In genomic region chr14:31611986-31612385, GRCm38 (mm10) we compare ENCODE assay signal across 18 mouse cellular contexts. TPM values are rescaled to one million over a fixed set of nuclear protein-coding genes. Genes with fewer than 3 reads are reported as not detected.
DNase-seq lines count a peak whose midpoint lies in the region; ATAC-seq and TF ChIP-seq lines count a peak whose summit lies in the region.
"Had no signal": no experiment of that assay in that cellular context is flagged by ENCODE, and none has a peak within 500 bp of the region (broad histone marks: within the 10 kb centered on the region; RNA-seq: fewer than 3 reads in every experiment).

No protein-coding gene starts in this region.

- no peaks in the 10 kb centered on the region for H3K9me3 ChIP-seq in hindbrain, postnatal 0 days (ENCODE audit: low read length)
- H3K9me3 ChIP-seq in hindbrain, embryonic 16.5 days (ENCODE audit: control insufficient read depth, low read length) = no peaks in the 10 kb centered on the region
- no peaks in the 10 kb centered on the region for H3K9me3 ChIP-seq in lung, embryonic 14.5 days (ENCODE audit: low read depth, low read length)
- no peaks in the 10 kb centered on the region for H3K9me3 ChIP-seq in E14TG2a.4 (ENCODE audit: low read length)
- no peaks in the 10 kb centered on the region for H3K9me3 ChIP-seq in forebrain, embryonic 15.5 days
- H3K9me3 ChIP-seq: limb, embryonic 13.5 days; midbrain, embryonic 13.5 days; neural tube, embryonic 12.5 days had no signal

- no peak for ATAC-seq in hindbrain, postnatal 0 days
- ATAC-seq in hindbrain, embryonic 16.5 days = no peak
- no peak for ATAC-seq in lung, embryonic 14.5 days (ENCODE audit: insufficient read depth)
- peak; percentile 39; the same call in 1 of the 2 replicates for ATAC-seq in granulocyte monocyte progenitor cell, adult 5-6 weeks (replicated peaks; ENCODE audit: poor library complexity, severe bottlenecking)
- no peak for ATAC-seq in forebrain, embryonic 15.5 days (replicated peaks)
- ATAC-seq: inflammation-experienced regulatory T-cells, adult 6 months; midbrain, embryonic 13.5 days had no signal

- WGBS in hindbrain, postnatal 0 days = 70% methylated on average over 4 of the region's 4 CpGs
- 69% methylated on average over 4 of the region's 4 CpGs for WGBS in hindbrain, embryonic 16.5 days
- WGBS in lung, embryonic 14.5 days = 59% methylated on average over 4 of the region's 4 CpGs
- WGBS in forebrain, embryonic 15.5 days = 67% methylated on average over 4 of the region's 4 CpGs

- H3K9ac ChIP-seq in hindbrain, postnatal 0 days (replicated peaks; ENCODE audit: low read length) = no peak overlapping the region
- no peak overlapping the region for H3K9ac ChIP-seq in hindbrain, embryonic 16.5 days (ENCODE audit: low read depth, low read length)
- H3K9ac ChIP-seq in lung, embryonic 14.5 days = no peak overlapping the region
- no peak overlapping the region for H3K9ac ChIP-seq in forebrain, embryonic 15.5 days (replicated peaks)
- H3K9ac ChIP-seq: limb, embryonic 13.5 days; midbrain, embryonic 13.5 days; neural tube, embryonic 12.5 days had no signal

- DNase-seq in hindbrain, postnatal 0 days (ENCODE audit: low spot score) = no peak
- DNase-seq in lung, embryonic 14.5 days = no peak
- DNase-seq in lung, postnatal 25 days (ENCODE audit: low spot score) = no peak
- DNase-seq in right cerebral cortex, postnatal 14 days = no peak
- DNase-seq: adrenal gland, postnatal 36 days; cerebellum, postnatal 36 days; heart, postnatal 36 days; kidney, postnatal 4 days; lung, postnatal 4 days had no signal

- H3K4me3 ChIP-seq in hindbrain, postnatal 0 days (ENCODE audit: low read length) = no peak overlapping the region
- H3K4me3 ChIP-seq in hindbrain, embryonic 16.5 days (ENCODE audit: low read length) = no peak overlapping the region
- no peak overlapping the region for H3K4me3 ChIP-seq in lung, embryonic 14.5 days (ENCODE audit: low read depth, low read length)
- no peak overlapping the region for H3K4me3 ChIP-seq in E14TG2a.4 (replicated peaks; ENCODE audit: low read length)
- no peak overlapping the region for H3K4me3 ChIP-seq in forebrain, embryonic 15.5 days
- H3K4me3 ChIP-seq: limb, embryonic 13.5 days; midbrain, embryonic 13.5 days; neural tube, embryonic 12.5 days had no signal

- no peaks in the 10 kb centered on the region for H3K36me3 ChIP-seq in hindbrain, postnatal 0 days (ENCODE audit: insufficient read depth, low read length)
- H3K36me3 ChIP-seq in hindbrain, embryonic 16.5 days (ENCODE audit: control insufficient read depth, insufficient read depth, low read length) = no peaks in the 10 kb centered on the region
- H3K36me3 ChIP-seq in lung, embryonic 14.5 days (ENCODE audit: insufficient read depth) = no peaks in the 10 kb centered on the region
- H3K36me3 ChIP-seq in E14TG2a.4 (ENCODE audit: insufficient read depth, low read length) = no peaks in the 10 kb centered on the region
- no peaks in the 10 kb centered on the region for H3K36me3 ChIP-seq in forebrain, embryonic 15.5 days
- H3K36me3 ChIP-seq: neural tube, embryonic 12.5 days had no signal

- no peak overlapping the region for H3K4me2 ChIP-seq in hindbrain, postnatal 0 days (ENCODE audit: low read depth, low read length)
- H3K4me2 ChIP-seq in hindbrain, embryonic 16.5 days (ENCODE audit: low read length) = no peak overlapping the region
- no peak overlapping the region for H3K4me2 ChIP-seq in lung, embryonic 14.5 days
- no peak overlapping the region for H3K4me2 ChIP-seq in forebrain, embryonic 15.5 days (replicated peaks)
- H3K4me2 ChIP-seq: limb, embryonic 13.5 days; midbrain, embryonic 13.5 days; neural tube, embryonic 12.5 days had no signal

- no peak overlapping the region for H3K27ac ChIP-seq in hindbrain, postnatal 0 days
- no peak overlapping the region for H3K27ac ChIP-seq in hindbrain, embryonic 16.5 days (ENCODE audit: low read depth, low read length)
- no peak overlapping the region for H3K27ac ChIP-seq in lung, embryonic 14.5 days (ENCODE audit: low read depth)
- no peak overlapping the region for H3K27ac ChIP-seq in forebrain, embryonic 15.5 days (replicated peaks)
- H3K27ac ChIP-seq: limb, embryonic 13.5 days; midbrain, embryonic 13.5 days; neural tube, embryonic 12.5 days had no signal

- H3K4me1 ChIP-seq in hindbrain, postnatal 0 days (ENCODE audit: insufficient read depth, low read length) = no peaks in the 10 kb centered on the region
- H3K4me1 ChIP-seq in hindbrain, embryonic 16.5 days (ENCODE audit: control insufficient read depth, insufficient read depth, low read depth, low read length) = no peaks in the 10 kb centered on the region
- H3K4me1 ChIP-seq in lung, embryonic 14.5 days (ENCODE audit: insufficient read depth) = no peaks in the 10 kb centered on the region
- no peaks in the 10 kb centered on the region for H3K4me1 ChIP-seq in E14TG2a.4 (replicated peaks; ENCODE audit: low read depth, low read length)
- H3K4me1 ChIP-seq in forebrain, embryonic 15.5 days = no peaks in the 10 kb centered on the region
- H3K4me1 ChIP-seq: limb, embryonic 13.5 days; midbrain, embryonic 13.5 days; neural tube, embryonic 12.5 days had no signal

- H3K27me3 ChIP-seq in hindbrain, postnatal 0 days (ENCODE audit: insufficient read depth, low read length) = no peaks in the 10 kb centered on the region
- H3K27me3 ChIP-seq in hindbrain, embryonic 16.5 days (replicated peaks; ENCODE audit: control insufficient read depth, insufficient read depth, low read length) = no peaks in the 10 kb centered on the region
- H3K27me3 ChIP-seq in lung, embryonic 14.5 days (ENCODE audit: insufficient read depth, low read length) = no peaks in the 10 kb centered on the region
- H3K27me3 ChIP-seq in E14TG2a.4 (ENCODE audit: insufficient read depth, low read length) = no peaks in the 10 kb centered on the region
- no peaks in the 10 kb centered on the region for H3K27me3 ChIP-seq in forebrain, embryonic 15.5 days
- H3K27me3 ChIP-seq: limb, embryonic 13.5 days; midbrain, embryonic 13.5 days; neural tube, embryonic 12.5 days had no signal

- TF ChIP-seq CTCF in hindbrain, postnatal 0 days (IDR thresholded peaks at IDR 0.05; ENCODE audit: low read depth) = peak; percentile 26; the same call in 1 of the 2 replicates
- TF ChIP-seq CTCF in lung, embryonic 14.5 days (IDR thresholded peaks at IDR 0.05; ENCODE audit: low read depth) = peak; percentile 15; the same call in 1 of the 2 replicates
- peak; percentile 58 for TF ChIP-seq CTCF in E14TG2a.4 (conservative IDR thresholded peaks at IDR 0.05; ENCODE audit: low read length)

RNA-seq across cellular contexts. Expression of gene Colq, which starts 20.8 kb away (rescaled TPM):
- 0.47 and 0.63 TPM in 2 replicates for total RNA-seq in hindbrain, postnatal 0 days (2014; rRNA removed)
- polyA plus RNA-seq in hindbrain, postnatal 0 days (2015; fragmentation: Nextera tagmentation; extraction: Ambion mirVana) = 0.79 and 0.80 TPM in 2 replicates
- polyA plus RNA-seq in hindbrain, embryonic 16.5 days (2015; fragmentation: Nextera tagmentation; extraction: Ambion mirVana) = 0.50 and 0.77 TPM in 2 replicates
- polyA plus RNA-seq in lung, embryonic 14.5 days (2014; fragmentation: Nextera tagmentation; extraction: Ambion mirVana) = 0.14 and 0.43 TPM in 2 replicates
- total RNA-seq in granulocyte monocyte progenitor cell, adult 5-6 weeks (2014; fragmentation: Nextera tagmentation) = not detected in 2 replicates
- not detected in 2 replicates for total RNA-seq in granulocyte monocyte progenitor cell, adult 5-6 weeks (2017)
- polyA plus RNA-seq in forebrain, embryonic 15.5 days (2015; fragmentation: Nextera tagmentation; extraction: Ambion mirVana) = not detected in 2 replicates
- total RNA-seq: adrenal gland, postnatal 36 days had no signal
- polyA plus RNA-seq: forebrain, embryonic 11.5 days; midbrain, embryonic 13.5 days had no signal

RNA-seq across cellular contexts. Expression of gene Gm49387, which starts 28.7 kb away (rescaled TPM):
- not detected in 2 replicates for total RNA-seq in hindbrain, postnatal 0 days (2014; rRNA removed)
- 1.2 TPM in 1 of 2 replicates, not detected in the other for polyA plus RNA-seq in hindbrain, postnatal 0 days (2015; fragmentation: Nextera tagmentation; extraction: Ambion mirVana)
- polyA plus RNA-seq in hindbrain, embryonic 16.5 days (2015; fragmentation: Nextera tagmentation; extraction: Ambion mirVana) = 1.7 and 2.1 TPM in 2 replicates
- polyA plus RNA-seq in lung, embryonic 14.5 days (2014; fragmentation: Nextera tagmentation; extraction: Ambion mirVana) = 0.18 TPM in 1 of 2 replicates, not detected in the other
- not detected in 2 replicates for total RNA-seq in granulocyte monocyte progenitor cell, adult 5-6 weeks (2014; fragmentation: Nextera tagmentation)
- not detected in 2 replicates for total RNA-seq in granulocyte monocyte progenitor cell, adult 5-6 weeks (2017)
- 0.37 and 0.78 TPM in 2 replicates for polyA plus RNA-seq in forebrain, embryonic 15.5 days (2015; fragmentation: Nextera tagmentation; extraction: Ambion mirVana)
- total RNA-seq: adrenal gland, postnatal 36 days had no signal
- polyA plus RNA-seq: forebrain, embryonic 11.5 days; midbrain, embryonic 13.5 days had no signal

RNA-seq across cellular contexts. Expression of gene Btd, which starts 28.8 kb away (rescaled TPM):
- total RNA-seq in hindbrain, postnatal 0 days (2014; rRNA removed) = 30.8 and 42.4 TPM in 2 replicates
- polyA plus RNA-seq in hindbrain, postnatal 0 days (2015; fragmentation: Nextera tagmentation; extraction: Ambion mirVana) = 22.4 and 24.5 TPM in 2 replicates
- polyA plus RNA-seq in hindbrain, embryonic 16.5 days (2015; fragmentation: Nextera tagmentation; extraction: Ambion mirVana) = 20.7 and 22.4 TPM in 2 replicates
- polyA plus RNA-seq in lung, embryonic 14.5 days (2014; fragmentation: Nextera tagmentation; extraction: Ambion mirVana) = 23.1 and 28.9 TPM in 2 replicates
- 23.4 and 25.4 TPM in 2 replicates for total RNA-seq in granulocyte monocyte progenitor cell, adult 5-6 weeks (2014; fragmentation: Nextera tagmentation)
- total RNA-seq in granulocyte monocyte progenitor cell, adult 5-6 weeks (2017) = 11.3 and 12.4 TPM in 2 replicates
- polyA plus RNA-seq in forebrain, embryonic 15.5 days (2015; fragmentation: Nextera tagmentation; extraction: Ambion mirVana) = 15.1 and 16.6 TPM in 2 replicates

RNA-seq across cellular contexts. Expression of gene Hacl1, which starts 29.1 kb away (rescaled TPM):
- total RNA-seq in hindbrain, postnatal 0 days (2014; rRNA removed) = 6.3 and 12.8 TPM in 2 replicates
- 10.9 and 11.3 TPM in 2 replicates for polyA plus RNA-seq in hindbrain, postnatal 0 days (2015; fragmentation: Nextera tagmentation; extraction: Ambion mirVana)
- polyA plus RNA-seq in hindbrain, embryonic 16.5 days (2015; fragmentation: Nextera tagmentation; extraction: Ambion mirVana) = 10.2 and 11.5 TPM in 2 replicates
- polyA plus RNA-seq in lung, embryonic 14.5 days (2014; fragmentation: Nextera tagmentation; extraction: Ambion mirVana) = 9.3 and 10.4 TPM in 2 replicates
- 6.0 and 23.7 TPM in 2 replicates for total RNA-seq in granulocyte monocyte progenitor cell, adult 5-6 weeks (2014; fragmentation: Nextera tagmentation)
- 24.1 and 24.3 TPM in 2 replicates for total RNA-seq in granulocyte monocyte progenitor cell, adult 5-6 weeks (2017)
- 5.9 and 9.3 TPM in 2 replicates for polyA plus RNA-seq in forebrain, embryonic 15.5 days (2015; fragmentation: Nextera tagmentation; extraction: Ambion mirVana)
